26 mouse cellular contexts compared by ENCODE assay signal in genomic region chr14:67170801-67171200, GRCm38 (mm10).
DNase-seq lines count a peak whose midpoint lies in the region; ATAC-seq lines count a peak whose summit lies in the region.
"Had no signal": no experiment of that assay in that cellular context is flagged by ENCODE, and none has a peak within 500 bp of the region (broad histone marks: within the 10 kb centered on the region; RNA-seq: fewer than 3 reads in every experiment).

No protein-coding gene starts in this region.

- H3K9me3 ChIP-seq in embryonic facial prominence, embryonic 12.5 days = no peaks in the 10 kb centered on the region
- H3K9me3 ChIP-seq in embryonic facial prominence, embryonic 10.5 days = no peaks in the 10 kb centered on the region
- H3K9me3 ChIP-seq in limb, embryonic 15.5 days = no peaks in the 10 kb centered on the region
- no peaks in the 10 kb centered on the region for H3K9me3 ChIP-seq in limb, embryonic 10.5 days (replicated peaks)
- H3K9me3 ChIP-seq: embryonic facial prominence, embryonic 13.5 days; forebrain, embryonic 12.5 days; heart, embryonic 12.5 days; heart, embryonic 15.5 days had no signal

- no peak for DNase-seq in embryonic facial prominence, embryonic 10.5 days (ENCODE audit: low spot score)
- DNase-seq in limb, embryonic 10.5 days (ENCODE audit: low spot score) = no peak
- DNase-seq in Muller cell, postnatal 12 days (ENCODE audit: inconsistent ontology term) = peak; percentile 43
- DNase-seq: adrenal gland, postnatal 10 days; cerebellum, adult 11-12 months; cerebellum, adult 8-10 months; cerebellum, postnatal 14 days; forebrain, postnatal 0 days; gastrocnemius, adult 2 months; gastrocnemius, postnatal 14 days; heart, adult 18-20 months; heart, postnatal 10 days; heart, postnatal 4 days had no signal

- H3K4me2 ChIP-seq in embryonic facial prominence, embryonic 12.5 days (replicated peaks) = no peak overlapping the region
- H3K4me2 ChIP-seq in limb, embryonic 15.5 days = no peak overlapping the region
- H3K4me2 ChIP-seq: embryonic facial prominence, embryonic 13.5 days; forebrain, embryonic 12.5 days; heart, embryonic 12.5 days; heart, embryonic 15.5 days; hindbrain, embryonic 14.5 days had no signal

- 81% methylated on average over 6 of the region's 6 CpGs for WGBS in embryonic facial prominence, embryonic 12.5 days
- WGBS in embryonic facial prominence, embryonic 10.5 days = 88% methylated on average over 6 of the region's 6 CpGs
- 77% methylated on average over 6 of the region's 6 CpGs for WGBS in limb, embryonic 15.5 days
- 94% methylated on average over 6 of the region's 6 CpGs for WGBS in limb, embryonic 10.5 days

- H3K9ac ChIP-seq in embryonic facial prominence, embryonic 12.5 days = no peak overlapping the region
- H3K9ac ChIP-seq in limb, embryonic 15.5 days = no peak overlapping the region
- H3K9ac ChIP-seq: embryonic facial prominence, embryonic 13.5 days; forebrain, embryonic 12.5 days; forebrain, postnatal 0 days; heart, embryonic 12.5 days; heart, embryonic 15.5 days; hindbrain, embryonic 14.5 days had no signal

- H3K4me1 ChIP-seq in embryonic facial prominence, embryonic 12.5 days = 0 out of 2 replicates have a peak, but pooled peaks cover 6% of the 10 kb centered on the region
- H3K4me1 ChIP-seq in embryonic facial prominence, embryonic 10.5 days = peaks cover 7% of the 10 kb centered on the region
- peaks cover 20% of the 10 kb centered on the region for H3K4me1 ChIP-seq in limb, embryonic 15.5 days
- H3K4me1 ChIP-seq in limb, embryonic 10.5 days = peaks cover 11% of the 10 kb centered on the region
- H3K4me1 ChIP-seq: forebrain, embryonic 12.5 days had no signal

- H3K27ac ChIP-seq in embryonic facial prominence, embryonic 12.5 days = peak overlapping the region; percentile 54; the same call in 1 of the 2 replicates
- no peak overlapping the region for H3K27ac ChIP-seq in embryonic facial prominence, embryonic 10.5 days (replicated peaks)
- H3K27ac ChIP-seq in limb, embryonic 15.5 days = peak overlapping the region; percentile 22; the same call in 1 of the 2 replicates
- H3K27ac ChIP-seq in limb, embryonic 10.5 days = no peak overlapping the region
- H3K27ac ChIP-seq: embryonic facial prominence, embryonic 13.5 days; forebrain, embryonic 12.5 days; gastrocnemius, adult 2 months; heart, embryonic 15.5 days; hindbrain, embryonic 14.5 days; hindbrain, postnatal 0 days had no signal

- H3K27me3 ChIP-seq in embryonic facial prominence, embryonic 12.5 days = no peaks in the 10 kb centered on the region
- H3K27me3 ChIP-seq in embryonic facial prominence, embryonic 10.5 days (replicated peaks; ENCODE audit: low read depth, poor library complexity, severe bottlenecking) = no peaks in the 10 kb centered on the region
- H3K27me3 ChIP-seq in limb, embryonic 15.5 days = no peaks in the 10 kb centered on the region
- no peaks in the 10 kb centered on the region for H3K27me3 ChIP-seq in limb, embryonic 10.5 days (ENCODE audit: low read depth, poor library complexity, severe bottlenecking)
- H3K27me3 ChIP-seq: embryonic facial prominence, embryonic 13.5 days; forebrain, embryonic 12.5 days; heart, embryonic 12.5 days; heart, embryonic 15.5 days; Patski had no signal

- ATAC-seq in embryonic facial prominence, embryonic 12.5 days (ENCODE audit: insufficient number of reproducible peaks, insufficient read depth, low FRiP score, low TSS enrichment) = no peak
- no peak for ATAC-seq in limb, embryonic 15.5 days (ENCODE audit: insufficient number of reproducible peaks, low FRiP score, low TSS enrichment, low read depth)
- ATAC-seq in megakaryocyte, adult 5-6 weeks (ENCODE audit: poor library complexity, severe bottlenecking) = no peak
- ATAC-seq: forebrain, postnatal 0 days; hindbrain, postnatal 0 days; inflammation-experienced regulatory T-cells, adult 6 months; intestine, embryonic 16.5 days; Patski had no signal

- no peaks in the 10 kb centered on the region for H3K36me3 ChIP-seq in embryonic facial prominence, embryonic 12.5 days
- H3K36me3 ChIP-seq in embryonic facial prominence, embryonic 10.5 days (replicated peaks) = no peaks in the 10 kb centered on the region
- no peaks in the 10 kb centered on the region for H3K36me3 ChIP-seq in limb, embryonic 15.5 days
- H3K36me3 ChIP-seq in limb, embryonic 10.5 days = no peaks in the 10 kb centered on the region
- H3K36me3 ChIP-seq: embryonic facial prominence, embryonic 13.5 days; forebrain, embryonic 12.5 days; heart, embryonic 12.5 days; heart, embryonic 15.5 days had no signal

- no peak overlapping the region for H3K4me3 ChIP-seq in embryonic facial prominence, embryonic 12.5 days
- no peak overlapping the region for H3K4me3 ChIP-seq in embryonic facial prominence, embryonic 10.5 days
- H3K4me3 ChIP-seq in limb, embryonic 15.5 days = no peak overlapping the region
- H3K4me3 ChIP-seq in limb, embryonic 10.5 days = no peak overlapping the region
- H3K4me3 ChIP-seq: embryonic facial prominence, embryonic 13.5 days; erythroblast, embryonic 14.5 days; forebrain, embryonic 12.5 days; gastrocnemius, adult 2 months; heart, embryonic 12.5 days; heart, embryonic 15.5 days had no signal

Comparison
In these comparisons a context has a peak if more than half of its experiments do, and no peak if none do; other contexts are left out.
1. H3K27ac ChIP-seq: peak in embryonic facial prominence, embryonic 12.5 days (single experiment) and limb, embryonic 15.5 days (single experiment); none in embryonic facial prominence, embryonic 10.5 days (single experiment) and limb, embryonic 10.5 days (single experiment).